Comparison of ENCODE assay signal across 24 mouse cellular contexts in the genomic region with DNA sequence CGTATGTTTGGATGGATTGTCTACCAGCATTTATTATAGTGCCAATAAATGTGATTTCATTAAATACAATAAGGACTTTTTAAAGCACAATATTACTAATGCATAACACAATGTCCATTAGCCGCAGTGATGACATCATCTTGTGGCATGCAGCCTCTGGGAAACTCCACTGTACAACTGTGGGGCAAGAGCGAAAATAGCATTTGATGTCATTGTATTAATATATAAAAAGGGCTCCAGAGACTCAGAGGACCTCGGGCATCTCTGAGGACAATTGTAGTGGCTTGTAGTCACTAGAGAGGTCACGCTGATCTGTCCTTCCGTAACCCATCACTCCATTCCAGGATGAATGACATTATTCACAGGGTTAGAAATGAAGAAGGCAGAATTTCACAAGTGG.
DNase-seq lines count a peak whose midpoint lies in the region; ATAC-seq and TF ChIP-seq lines count a peak whose summit lies in the region.
"Had no signal": no experiment of that assay in that cellular context is flagged by ENCODE, and none has a peak within 500 bp of the region (broad histone marks: within the 10 kb centered on the region; RNA-seq: fewer than 3 reads in every experiment).

No protein-coding gene starts in this region.

- H3K27me3 ChIP-seq in heart, embryonic 16.5 days (ENCODE audit: control insufficient read depth, insufficient read depth, low read length) = no peaks in the 10 kb centered on the region
- H3K27me3 ChIP-seq in midbrain, embryonic 16.5 days (ENCODE audit: control insufficient read depth, insufficient read depth, low read depth, low read length) = no peaks in the 10 kb centered on the region
- H3K27me3 ChIP-seq: CH12.LX; intestine, embryonic 15.5 days; limb, embryonic 13.5 days; lung, embryonic 15.5 days; neural tube, embryonic 12.5 days had no signal

- peaks cover 19% of the 10 kb centered on the region for H3K4me1 ChIP-seq in heart, embryonic 16.5 days (ENCODE audit: control insufficient read depth, insufficient read depth, low read length)
- peaks cover 15% of the 10 kb centered on the region for H3K4me1 ChIP-seq in midbrain, embryonic 16.5 days (ENCODE audit: control insufficient read depth, insufficient read depth, low read length)
- H3K4me1 ChIP-seq: intestine, embryonic 15.5 days; lung, embryonic 15.5 days had no signal

- peak; percentile 56; the same call in 1 of the 2 replicates for ATAC-seq in cerebellum, adult (ENCODE audit: insufficient number of reproducible peaks, low FRiP score, low TSS enrichment)
- peak; percentile 78 for ATAC-seq in heart, embryonic 16.5 days (replicated peaks; ENCODE audit: extremely low read depth, insufficient read depth, low FRiP score)
- ATAC-seq in midbrain, embryonic 16.5 days = no peak
- ATAC-seq: forebrain, embryonic 16.5 days; intestine, embryonic 15.5 days had no signal

- H3K4me2 ChIP-seq in heart, embryonic 16.5 days (ENCODE audit: low read depth, low read length) = peak overlapping the region; percentile 16; the same call in 1 of the 2 replicates
- H3K4me2 ChIP-seq in midbrain, embryonic 16.5 days (ENCODE audit: low read length) = no peak overlapping the region
- H3K4me2 ChIP-seq: hindbrain, embryonic 14.5 days; intestine, embryonic 15.5 days; limb, embryonic 13.5 days; lung, embryonic 15.5 days; midbrain, embryonic 11.5 days; neural tube, embryonic 12.5 days had no signal

- H3K4me3 ChIP-seq in layer of hippocampus, adult 2 months = no peak overlapping the region
- H3K4me3 ChIP-seq in heart, embryonic 16.5 days (ENCODE audit: low read length) = no peak overlapping the region
- no peak overlapping the region for H3K4me3 ChIP-seq in midbrain, embryonic 16.5 days (ENCODE audit: low read depth, low read length)
- H3K4me3 ChIP-seq: intestine, embryonic 15.5 days; limb, embryonic 13.5 days; lung, embryonic 15.5 days; neural tube, embryonic 12.5 days had no signal

- WGBS in heart, embryonic 16.5 days = 44% methylated on average over 6 of the region's 6 CpGs
- WGBS in midbrain, embryonic 16.5 days = 81% methylated on average over 6 of the region's 6 CpGs

- no peaks in the 10 kb centered on the region for H3K36me3 ChIP-seq in heart, embryonic 16.5 days (ENCODE audit: control insufficient read depth, insufficient read depth)
- H3K36me3 ChIP-seq in midbrain, embryonic 16.5 days (ENCODE audit: control insufficient read depth, insufficient read depth, low read length) = no peaks in the 10 kb centered on the region
- H3K36me3 ChIP-seq: intestine, embryonic 15.5 days; limb, embryonic 13.5 days; lung, embryonic 15.5 days; neural tube, embryonic 12.5 days had no signal

- no peak for TF ChIP-seq CTCF in layer of hippocampus, adult 2 months (conservative IDR thresholded peaks at IDR 0.05)

- no peak overlapping the region for H3K9ac ChIP-seq in heart, embryonic 16.5 days (ENCODE audit: low read length)
- H3K9ac ChIP-seq in midbrain, embryonic 16.5 days (ENCODE audit: low read depth, low read length) = no peak overlapping the region
- H3K9ac ChIP-seq: hindbrain, embryonic 14.5 days; intestine, embryonic 15.5 days; limb, embryonic 13.5 days; liver, embryonic 14.5 days; lung, embryonic 15.5 days; neural tube, embryonic 12.5 days had no signal

- peak overlapping the region; percentile 43; the same call in 1 of the 2 replicates for H3K27ac ChIP-seq in layer of hippocampus, adult 2 months
- H3K27ac ChIP-seq in heart, embryonic 16.5 days (ENCODE audit: low read length) = peak overlapping the region; percentile 75
- no peak overlapping the region for H3K27ac ChIP-seq in midbrain, embryonic 16.5 days (ENCODE audit: low read length)
- H3K27ac ChIP-seq: hindbrain, embryonic 14.5 days; intestine, embryonic 15.5 days; limb, embryonic 13.5 days; liver, embryonic 14.5 days; lung, embryonic 15.5 days; neural tube, embryonic 12.5 days had no signal

- no peaks in the 10 kb centered on the region for H3K9me3 ChIP-seq in heart, embryonic 16.5 days (replicated peaks; ENCODE audit: control insufficient read depth, low read length)
- no peaks in the 10 kb centered on the region for H3K9me3 ChIP-seq in midbrain, embryonic 16.5 days (replicated peaks; ENCODE audit: control insufficient read depth, low read length, poor library complexity, severe bottlenecking)
- H3K9me3 ChIP-seq: intestine, embryonic 15.5 days; limb, embryonic 13.5 days; lung, embryonic 15.5 days; neural tube, embryonic 12.5 days had no signal

- no peak for DNase-seq in cerebellum, postnatal 10 days
- DNase-seq in layer of hippocampus, adult 2 months (ENCODE audit: low spot score in 2 of 2) = no peak
- DNase-seq in layer of hippocampus, postnatal 10 days (ENCODE audit: low spot score in 2 of 2) = no peak
- no peak for DNase-seq in adipocyte (ENCODE audit: low spot score)
- DNase-seq in retina, postnatal 1 day = no peak
- DNase-seq: adrenal gland, adult 2 months; cerebellum, adult 9-11 months; embryo, embryonic 11 days; kidney, postnatal 36 days; layer of hippocampus, adult 9-11 months; right cerebral cortex, adult 18-20 months; thymus, postnatal 14 days had no signal
